Mouse (Mus musculus) neural tube, embryonic 10.5 days (tissue): ENCODE data around the gene Btg2.

Experiments
- DNase-seq: peaks from one replicate; pipeline ENCODE4 v3.0.0-alpha.2; 2017; ENCODE audit warnings: low spot score; ENCODE audit errors: extremely low spot score

Btg2 gene

GRCm38 (mm10) chr1:134097956-134098725 lies 19.2 kb upstream of the Btg2 start:
- DNase-seq = no peak

GRCm38 (mm10) chr1:134097080-134097855 lies 18.3 kb upstream of the Btg2 start:
- no peak for DNase-seq

GRCm38 (mm10) chr1:134096264-134096934 lies 17.5 kb upstream of the Btg2 start:
- no peak for DNase-seq

- no peak for DNase-seq
Measured at GRCm38 (mm10) chr1:134095721-134096120, 16.8 kb upstream of the Btg2 start.

- no peak for DNase-seq
Measured at GRCm38 (mm10) chr1:134095033-134095612, 16.2 kb upstream of the Btg2 start.

- no peak for DNase-seq
Measured at GRCm38 (mm10) chr1:134093771-134094526, 15.0 kb upstream of the Btg2 start.

GRCm38 (mm10) chr1:134092852-134093770 lies 14.2 kb upstream of the Btg2 start:
- peak; percentile 79 for DNase-seq

- no peak for DNase-seq
Measured at GRCm38 (mm10) chr1:134092368-134092767, 13.4 kb upstream of the Btg2 start.

- no peak for DNase-seq
Measured at GRCm38 (mm10) chr1:134091851-134092250, 12.9 kb upstream of the Btg2 start.

GRCm38 (mm10) chr1:134089074-134089473 lies 10.2 kb upstream of the Btg2 start:
- DNase-seq = no peak

GRCm38 (mm10) chr1:134086811-134087398 lies 8.0 kb upstream of the Btg2 start:
- no peak for DNase-seq

GRCm38 (mm10) chr1:134086017-134086416 lies 7.1 kb upstream of the Btg2 start:
- no peak for DNase-seq

- no peak for DNase-seq
Measured at GRCm38 (mm10) chr1:134084128-134084527, 5.2 kb upstream of the Btg2 start.

GRCm38 (mm10) chr1:134083676-134084075 lies 4.8 kb upstream of the Btg2 start:
- no peak for DNase-seq

- no peak for DNase-seq
Measured at GRCm38 (mm10) chr1:134082987-134083516, 4.1 kb upstream of the Btg2 start.

GRCm38 (mm10) chr1:134080881-134081450 lies 2.0 kb upstream of the Btg2 start:
- DNase-seq = no peak

- no peak for DNase-seq
Measured at GRCm38 (mm10) chr1:134080406-134080805, 1.5 kb upstream of the Btg2 start.

- no peak for DNase-seq
Measured at GRCm38 (mm10) chr1:134079477-134080163, 700 bp upstream of the Btg2 start.
